Mouse (Mus musculus) bone marrow, adult 2 months (tissue): Measurements from ENCODE around the gene Rcbtb2. TPM values are rescaled to one million over a fixed set of nuclear protein-coding genes. Genes with fewer than 3 reads are reported as not detected.

Experiments
- H3K27ac ChIP-seq: fragments of 200-500 bp; 2 replicates; pipeline ENCODE4 v1.5.1; 2012; ENCODE audit warnings: low read depth, mild to moderate bottlenecking, control low read depth, inconsistent platforms, low read length; ENCODE audit not compliant: control insufficient read depth, poor library complexity, insufficient read depth
- H3K4me1 ChIP-seq: fragments of 200-500 bp; 2 replicates; pipeline ENCODE4 v1.6.1; 2011; ENCODE audit warnings: low read length; ENCODE audit not compliant: control insufficient read depth, insufficient read depth
- H3K4me3 ChIP-seq: fragments of 200-500 bp; replicated peaks from 2 replicates; pipeline ENCODE3; 2011; ENCODE audit warnings: mild to moderate bottlenecking, low read depth, low read length, control low read depth; ENCODE audit not compliant: control insufficient read depth
- CTCF ChIP-seq: fragments of 200-500 bp; IDR thresholded peaks from 2 replicates; pipeline ENCODE4 v1.5.1; 2011; ENCODE audit warnings: low read length, control low read depth; ENCODE audit not compliant: control insufficient read depth, insufficient read depth
- POLR2A ChIP-seq: fragments of 200-500 bp; IDR thresholded peaks from 2 replicates; pipeline ENCODE4 v1.6.1; 2011; ENCODE audit warnings: low read depth, mild to moderate bottlenecking, control low read depth, low read length, borderline replicate concordance; ENCODE audit not compliant: control insufficient read depth
- WGBS: fragments of 180-500 bp; shearing (Covaris S2); methylation state at CpG from one replicate; pipeline ENCODE4 v1.1.7; 2018; 5-methylcytosine and 5-hydroxymethylcytosine counted together
- polyA plus RNA-seq: library from polyadenylated mRNA; stranded (reverse); fragments of >200 nt; gene quantifications from 2 replicates; pipeline ENCODE4 v1.2.4, GENCODE M21; 2011; ENCODE audit warnings: low replicate concordance; ENCODE audit not compliant: missing spikeins, insufficient read depth, insufficient read length

Gene Rcbtb2
- polyA plus RNA-seq, 1 experiment = 18.3 TPM

GRCm38 (mm10) chr14:73237848-73238321 lies 115.0 kb downstream of the Rcbtb2 start, which contains the start of gene Lpar6:
TSS of gene Lpar6 (plus strand) at chr14:73237895.
- H3K4me1 ChIP-seq = no peaks in the 10 kb centered on the region; the same call in 1 of the 2 replicates
- peak within 1 kb of the TSS; percentile 85 for H3K27ac ChIP-seq
- WGBS = under 1% methylated on average over 19 of the region's 19 CpGs
- TF ChIP-seq POLR2A (no peak), CTCF (no peak)
- H3K4me3 ChIP-seq = peak within 1 kb of the TSS; percentile 81

GRCm38 (mm10) chr14:73238498-73239250 lies 115.8 kb downstream of the Rcbtb2 start:
- TF ChIP-seq POLR2A = no peak
- TF ChIP-seq CTCF = no peak
- under 1% methylated on average over 20 of the region's 20 CpGs for WGBS
- no peaks in the 10 kb centered on the region; the same call in 1 of the 2 replicates for H3K4me1 ChIP-seq
- peak overlapping the region; percentile 70 for H3K4me3 ChIP-seq
- peak overlapping the region; percentile 62 for H3K27ac ChIP-seq

- no peak for TF ChIP-seq CTCF
- TF ChIP-seq POLR2A = no peak
- WGBS = 0% methylated on average over 6 of the region's 6 CpGs
- H3K4me3 ChIP-seq = peak overlapping the region; percentile 70
- peak overlapping the region; percentile 13; the same call in 1 of the 2 replicates for H3K27ac ChIP-seq
- no peaks in the 10 kb centered on the region; the same call in 1 of the 2 replicates for H3K4me1 ChIP-seq
Measured at GRCm38 (mm10) chr14:73239291-73239690, 116.5 kb downstream of the Rcbtb2 start.

GRCm38 (mm10) chr14:73239857-73240256 lies 117.0 kb downstream of the Rcbtb2 start:
- no peak overlapping the region for H3K27ac ChIP-seq
- no peaks in the 10 kb centered on the region; the same call in 1 of the 2 replicates for H3K4me1 ChIP-seq
- no peak overlapping the region for H3K4me3 ChIP-seq
- TF ChIP-seq POLR2A (no peak), CTCF (no peak)
- WGBS = 22% methylated on average over 3 of the region's 3 CpGs

GRCm38 (mm10) chr14:73244061-73244597 lies 121.3 kb downstream of the Rcbtb2 start:
- Histone ChIP-seq H3K4me3 (no peak overlapping the region), H3K27ac (no peak overlapping the region), H3K4me1 (no peaks in the 10 kb centered on the region; the same call in 1 of the 2 replicates)
- TF ChIP-seq POLR2A = no peak
- no peak for TF ChIP-seq CTCF
- WGBS = 88% methylated on average over 2 of the region's 2 CpGs

- H3K4me1 ChIP-seq = no peaks in the 10 kb centered on the region
- H3K27ac ChIP-seq = no peak overlapping the region
- 99% methylated on average over 2 of the region's 2 CpGs for WGBS
- H3K4me3 ChIP-seq = no peak overlapping the region
- TF ChIP-seq POLR2A (no peak), CTCF (no peak)
Measured at GRCm38 (mm10) chr14:73250056-73250455, 127.2 kb downstream of the Rcbtb2 start.

- Histone ChIP-seq H3K4me3 (no peak overlapping the region), H3K27ac (no peak overlapping the region), H3K4me1 (no peaks in the 10 kb centered on the region)
- 93% methylated on average over 2 of the region's 2 CpGs for WGBS
- no peak for TF ChIP-seq POLR2A
- TF ChIP-seq CTCF = no peak
Measured at GRCm38 (mm10) chr14:73252276-73252675, 129.4 kb downstream of the Rcbtb2 start.
